In genomic region chr2:181242314-181242665, GRCm38 (mm10) we compare ENCODE assay signal across 9 mouse cellular contexts. TPM values are rescaled to one million over a fixed set of nuclear protein-coding genes. Genes with fewer than 3 reads are reported as not detected.
DNase-seq lines count a peak whose midpoint lies in the region; ATAC-seq and TF ChIP-seq lines count a peak whose summit lies in the region.
"Had no signal": no experiment of that assay in that cellular context is flagged by ENCODE, and none has a peak within 500 bp of the region (broad histone marks: within the 10 kb centered on the region; RNA-seq: fewer than 3 reads in every experiment).

No protein-coding gene starts in this region.

- no peaks in the 10 kb centered on the region for H3K9me3 ChIP-seq in heart, embryonic 14.5 days (ENCODE audit: control insufficient read depth, low read length)
- H3K9me3 ChIP-seq in MEL (replicated peaks; ENCODE audit: insufficient read depth, low read length) = no peaks in the 10 kb centered on the region
- H3K9me3 ChIP-seq in heart, embryonic 15.5 days (replicated peaks) = no peaks in the 10 kb centered on the region
- H3K9me3 ChIP-seq in liver, embryonic 12.5 days (replicated peaks) = no peaks in the 10 kb centered on the region

- peak overlapping the region; percentile 71 for H3K4me2 ChIP-seq in heart, embryonic 14.5 days (ENCODE audit: low read length)
- H3K4me2 ChIP-seq in heart, embryonic 15.5 days = peak overlapping the region; percentile 79
- H3K4me2 ChIP-seq in liver, embryonic 12.5 days = peak overlapping the region; percentile 82

- no peak for TF ChIP-seq RAD21 in MEL (IDR thresholded peaks at IDR 0.05; ENCODE audit: low read depth, low read length)

- H3K79me2 ChIP-seq in MEL (ENCODE audit: control insufficient read depth, insufficient read depth, low read length, poor library complexity) = peaks cover 7% of the 10 kb centered on the region; the same call in 1 of the 2 replicates

- intact Hi-C loops in heart, postnatal 10 days (cut with DNase I) = loop anchor here (5.0 kb wide), 1 partner anchor 55 kb away; the partner anchor contains the start of gene Ppdpf
- intact Hi-C loops in left cerebral cortex, postnatal 14 days (cut with DNase I) = no loop called here

- H3K36me3 ChIP-seq in heart, embryonic 14.5 days (ENCODE audit: control insufficient read depth, insufficient read depth, low read length) = peaks cover 8% of the 10 kb centered on the region; the same call in 1 of the 2 replicates
- H3K36me3 ChIP-seq in MEL (ENCODE audit: control insufficient read depth in 1 of 2, insufficient read depth in 2 of 2, low read length in 2 of 2) = peaks cover 0 to 17% of the 10 kb centered on the region in 2 experiments; a peak in 2 of 4 replicates
- no peaks in the 10 kb centered on the region for H3K36me3 ChIP-seq in heart, embryonic 15.5 days
- H3K36me3 ChIP-seq in liver, embryonic 12.5 days = peaks cover 26% of the 10 kb centered on the region
- H3K36me3 ChIP-seq in thymus, adult 2 months (ENCODE audit: control insufficient read depth, insufficient read depth, low read length) = peaks cover 16% of the 10 kb centered on the region

- H3K9ac ChIP-seq in heart, embryonic 14.5 days (ENCODE audit: low read length) = peak overlapping the region; percentile 77; the same call in 1 of the 2 replicates
- peak overlapping the region; percentile 70 for H3K9ac ChIP-seq in MEL (ENCODE audit: control insufficient read depth, low read depth, low read length, poor library complexity, severe bottlenecking)
- peak overlapping the region; percentile 64; the same call in 1 of the 2 replicates for H3K9ac ChIP-seq in heart, embryonic 15.5 days
- peak overlapping the region; percentile 79 for H3K9ac ChIP-seq in liver, embryonic 12.5 days

- DNase-seq in heart, postnatal 10 days = no peak
- no peak for DNase-seq in MEL (ENCODE audit: low read depth, low spot score)
- DNase-seq in thymus, adult 2 months = no peak
- no peak for DNase-seq in left cerebral cortex, postnatal 14 days (ENCODE audit: low spot score in 2 of 2)

- no peak for TF ChIP-seq CTCF in MEL (IDR thresholded peaks at IDR 0.05 in 2 of 3, conservative IDR thresholded peaks at IDR 0.05 in 1 of 3; ENCODE audit: control insufficient read depth in 1 of 3, insufficient read depth in 1 of 3, low read depth in 2 of 3, low read length in 3 of 3, poor library complexity in 1 of 3, severe bottlenecking in 1 of 3)
- TF ChIP-seq CTCF in thymus, adult 2 months (IDR thresholded peaks at IDR 0.05; ENCODE audit: borderline replicate concordance, control insufficient read depth, extremely low read depth, insufficient read depth, low read length, poor library complexity) = no peak

- no peak overlapping the region for H3K27ac ChIP-seq in heart, embryonic 14.5 days (replicated peaks in 1 of 2; ENCODE audit: control insufficient read depth in 1 of 2, insufficient read depth in 1 of 2, low read depth in 2 of 2, low read length in 2 of 2)
- H3K27ac ChIP-seq in MEL (ENCODE audit: control insufficient read depth, low read depth, low read length) = no peak overlapping the region
- no peak overlapping the region for H3K27ac ChIP-seq in heart, embryonic 15.5 days
- H3K27ac ChIP-seq in liver, embryonic 12.5 days = no peak overlapping the region
- H3K27ac ChIP-seq in thymus, adult 2 months (ENCODE audit: control insufficient read depth, insufficient read depth, low read length) = no peak overlapping the region

- TF ChIP-seq POLR2A in MEL (IDR thresholded peaks at IDR 0.05; ENCODE audit: control insufficient read depth in 1 of 2, insufficient read depth in 1 of 2, low read depth in 1 of 2, low read length in 2 of 2, poor library complexity in 1 of 2) = no peak
- TF ChIP-seq POLR2A in thymus, adult 2 months (IDR thresholded peaks at IDR 0.05; ENCODE audit: control insufficient read depth, extremely low read depth, insufficient read depth, low read length, poor library complexity) = no peak

- WGBS in heart, embryonic 14.5 days = 70% methylated on average over 3 of the region's 3 CpGs
- WGBS in heart, embryonic 15.5 days = 70% methylated on average over 3 of the region's 3 CpGs
- WGBS in liver, embryonic 12.5 days (ENCODE audit: insufficient replicate concordance) = 60% methylated on average over 3 of the region's 3 CpGs
- 64% methylated on average over 3 of the region's 3 CpGs for whole genome bisulfite sequencing in thymus, adult 2 months

- no peaks in the 10 kb centered on the region for H3K27me3 ChIP-seq in heart, embryonic 14.5 days (ENCODE audit: control insufficient read depth, insufficient read depth, low read length)
- no peaks in the 10 kb centered on the region for H3K27me3 ChIP-seq in MEL (ENCODE audit: control insufficient read depth in 1 of 2, insufficient read depth in 2 of 2, low read length in 2 of 2)
- H3K27me3 ChIP-seq in heart, embryonic 15.5 days = no peaks in the 10 kb centered on the region
- 0 out of 2 replicates have a peak, but pooled peaks cover 5% of the 10 kb centered on the region for H3K27me3 ChIP-seq in liver, embryonic 12.5 days (replicated peaks)
- H3K27me3 ChIP-seq in thymus, adult 2 months (ENCODE audit: control insufficient read depth, insufficient read depth, low read length) = no peaks in the 10 kb centered on the region

- TF ChIP-seq EP300 in MEL (IDR thresholded peaks at IDR 0.05; ENCODE audit: low read depth in 1 of 2, low read length in 2 of 2) = no peak

- peaks cover 0 to 4% of the 10 kb centered on the region in 2 experiments; a peak in 1 of 4 replicates for H3K4me1 ChIP-seq in heart, embryonic 14.5 days (ENCODE audit: control insufficient read depth in 2 of 2, insufficient read depth in 2 of 2, low read length in 2 of 2)
- peaks cover 2 to 15% of the 10 kb centered on the region in 2 experiments for H3K4me1 ChIP-seq in MEL (ENCODE audit: control insufficient read depth in 1 of 2, insufficient read depth in 2 of 2, low read length in 2 of 2)
- peaks cover 15% of the 10 kb centered on the region; the same call in 1 of the 2 replicates for H3K4me1 ChIP-seq in heart, embryonic 15.5 days (replicated peaks)
- peaks cover 42% of the 10 kb centered on the region for H3K4me1 ChIP-seq in liver, embryonic 12.5 days
- H3K4me1 ChIP-seq in thymus, adult 2 months (replicated peaks; ENCODE audit: control insufficient read depth, insufficient read depth, low read length) = peaks cover 31% of the 10 kb centered on the region

- ATAC-seq in heart, embryonic 14.5 days (ENCODE audit: insufficient number of reproducible peaks, insufficient read depth, low FRiP score, low read depth) = no peak
- no peak for ATAC-seq in heart, embryonic 15.5 days (replicated peaks; ENCODE audit: insufficient number of reproducible peaks, insufficient read depth, low FRiP score, low read depth)
- no peak for ATAC-seq in liver, embryonic 12.5 days
- ATAC-seq in inflammation-experienced regulatory T-cells, adult 6 months = no peak

- H3K4me3 ChIP-seq in heart, embryonic 14.5 days (ENCODE audit: control insufficient read depth in 1 of 2, insufficient read depth in 1 of 2, low read depth in 1 of 2, low read length in 2 of 2) = peak overlapping the region; percentile 55 to 59
- H3K4me3 ChIP-seq in MEL (ENCODE audit: control insufficient read depth in 1 of 2, insufficient read depth in 1 of 2, low read depth in 2 of 2, low read length in 2 of 2) = peak overlapping the region; percentile 98 to 100
- H3K4me3 ChIP-seq in heart, embryonic 15.5 days = peak overlapping the region; percentile 66
- H3K4me3 ChIP-seq in liver, embryonic 12.5 days = peak overlapping the region; percentile 72
- no peak overlapping the region for H3K4me3 ChIP-seq in thymus, adult 2 months (ENCODE audit: control insufficient read depth, insufficient read depth, low read length)

RNA-seq across cellular contexts. Expression of gene Helz2, which starts 0.5 kb away (rescaled TPM):
- polyA plus RNA-seq in heart, embryonic 14.5 days (2014; fragmentation: Nextera tagmentation; extraction: Ambion mirVana) = 1.3 and 1.6 TPM in 2 replicates
- 10 to 100 TPM in 1 of 2 experiments, 1 to 10 TPM in 1; 9.3 to 10.2 TPM for total RNA-seq in heart, postnatal 10 days (2021)
- total RNA-seq in MEL (2012; rRNA removed) = 6.2 and 6.3 TPM in 2 replicates
- polyA plus RNA-seq in MEL (2012; ENCODE audit: insufficient read depth in 1 of 2, insufficient read length in 2 of 2, low read depth in 1 of 2, low replicate concordance in 2 of 2, missing spikeins in 1 of 2) = 10 to 100 TPM in 1 of 2 experiments, not detected in 1; 12.0 TPM
- polyA plus RNA-seq in heart, embryonic 15.5 days (2015; fragmentation: Nextera tagmentation; extraction: Ambion mirVana) = 0.87 and 1.9 TPM in 2 replicates
- 1.7 and 1.8 TPM in 2 replicates for polyA plus RNA-seq in liver, embryonic 12.5 days (2016; fragmentation: Nextera tagmentation; extraction: Ambion mirVana)
- 106 and 116 TPM in 2 replicates for polyA plus RNA-seq in thymus, adult 2 months (2012; rRNA removed)
- 1 to 10 TPM; 1.8 to 2.1 TPM for total RNA-seq in left cerebral cortex, postnatal 14 days (2021)
- polyA plus RNA-seq in inflammation-experienced regulatory T-cells, adult 6 months (2017; shearing (Covaris generic)) = 10 to 100 TPM; 15.5 to 19.9 (median 17.9) TPM

RNA-seq across cellular contexts. Expression of gene Fndc11, which starts 22.5 kb away (rescaled TPM):
- polyA plus RNA-seq in heart, embryonic 14.5 days (2014; fragmentation: Nextera tagmentation; extraction: Ambion mirVana) = not detected in 2 replicates
- under 1 TPM in 1 of 2 experiments, not detected in 1; 0.30 TPM for total RNA-seq in heart, postnatal 10 days (2021)
- total RNA-seq in MEL (2012; rRNA removed) = not detected in 2 replicates
- not detected for polyA plus RNA-seq in MEL (2012; ENCODE audit: insufficient read depth in 1 of 2, insufficient read length in 2 of 2, low read depth in 1 of 2, low replicate concordance in 2 of 2, missing spikeins in 1 of 2)
- polyA plus RNA-seq in heart, embryonic 15.5 days (2015; fragmentation: Nextera tagmentation; extraction: Ambion mirVana) = 0.10 TPM in 1 of 2 replicates, not detected in the other
- polyA plus RNA-seq in liver, embryonic 12.5 days (2016; fragmentation: Nextera tagmentation; extraction: Ambion mirVana) = 0.11 and 0.26 TPM in 2 replicates
- polyA plus RNA-seq in thymus, adult 2 months (2012; rRNA removed) = 0.85 and 0.88 TPM in 2 replicates
- total RNA-seq in left cerebral cortex, postnatal 14 days (2021) = not detected
- 1 to 10 TPM in 1 of 3 experiments, under 1 TPM in 2; 0.34 to 1.6 (median 0.53) TPM for polyA plus RNA-seq in inflammation-experienced regulatory T-cells, adult 6 months (2017; shearing (Covaris generic))
- total RNA-seq: monocyte, adult 5-6 weeks had no signal

RNA-seq across cellular contexts. Expression of gene Srms, which starts 29.3 kb away (rescaled TPM):
- 0.08 and 0.09 TPM in 2 replicates for polyA plus RNA-seq in heart, embryonic 14.5 days (2014; fragmentation: Nextera tagmentation; extraction: Ambion mirVana)
- under 1 TPM; 0.17 to 0.25 TPM for total RNA-seq in heart, postnatal 10 days (2021)
- not detected in 2 replicates for total RNA-seq in MEL (2012; rRNA removed)
- polyA plus RNA-seq in MEL (2012; ENCODE audit: insufficient read depth in 1 of 2, insufficient read length in 2 of 2, low read depth in 1 of 2, low replicate concordance in 2 of 2, missing spikeins in 1 of 2) = under 1 TPM in 1 of 2 experiments, not detected in 1; 0.04 TPM
- 0.09 and 0.10 TPM in 2 replicates for polyA plus RNA-seq in heart, embryonic 15.5 days (2015; fragmentation: Nextera tagmentation; extraction: Ambion mirVana)
- 0.07 and 0.29 TPM in 2 replicates for polyA plus RNA-seq in liver, embryonic 12.5 days (2016; fragmentation: Nextera tagmentation; extraction: Ambion mirVana)
- polyA plus RNA-seq in thymus, adult 2 months (2012; rRNA removed) = 0.71 and 0.86 TPM in 2 replicates
- total RNA-seq in left cerebral cortex, postnatal 14 days (2021) = under 1 TPM; 0.30 to 0.35 TPM
- polyA plus RNA-seq in inflammation-experienced regulatory T-cells, adult 6 months (2017; shearing (Covaris generic)) = under 1 TPM in 2 of 3 experiments, not detected in 1; 0.19 to 0.35 TPM

RNA-seq across cellular contexts. Expression of gene Ptk6, which starts 39.7 kb away (rescaled TPM):
- not detected in 2 replicates for polyA plus RNA-seq in heart, embryonic 14.5 days (2014; fragmentation: Nextera tagmentation; extraction: Ambion mirVana)
- total RNA-seq in heart, postnatal 10 days (2021) = not detected
- not detected in 2 replicates for total RNA-seq in MEL (2012; rRNA removed)
- polyA plus RNA-seq in MEL (2012; ENCODE audit: insufficient read depth in 1 of 2, insufficient read length in 2 of 2, low read depth in 1 of 2, low replicate concordance in 2 of 2, missing spikeins in 1 of 2) = not detected
- 0.05 TPM in 1 of 2 replicates, not detected in the other for polyA plus RNA-seq in heart, embryonic 15.5 days (2015; fragmentation: Nextera tagmentation; extraction: Ambion mirVana)
- polyA plus RNA-seq in liver, embryonic 12.5 days (2016; fragmentation: Nextera tagmentation; extraction: Ambion mirVana) = 0.04 TPM in 1 of 2 replicates, not detected in the other
- 0.22 and 0.32 TPM in 2 replicates for polyA plus RNA-seq in thymus, adult 2 months (2012; rRNA removed)
- total RNA-seq in left cerebral cortex, postnatal 14 days (2021) = under 1 TPM in 1 of 2 experiments, not detected in 1; 0.08 TPM
- polyA plus RNA-seq in inflammation-experienced regulatory T-cells, adult 6 months (2017; shearing (Covaris generic)) = under 1 TPM in 1 of 3 experiments, not detected in 2; 0.09 TPM

RNA-seq across cellular contexts. Expression of gene Gmeb2, which starts 45.5 kb away (rescaled TPM):
- 9.1 and 9.9 TPM in 2 replicates for polyA plus RNA-seq in heart, embryonic 14.5 days (2014; fragmentation: Nextera tagmentation; extraction: Ambion mirVana)
- 10 to 100 TPM; 12.3 to 15.3 TPM for total RNA-seq in heart, postnatal 10 days (2021)
- total RNA-seq in MEL (2012; rRNA removed) = 8.2 and 8.3 TPM in 2 replicates
- polyA plus RNA-seq in MEL (2012; ENCODE audit: insufficient read depth in 1 of 2, insufficient read length in 2 of 2, low read depth in 1 of 2, low replicate concordance in 2 of 2, missing spikeins in 1 of 2) = 10 to 100 TPM in 1 of 2 experiments, not detected in 1; 16.9 TPM
- 7.4 and 9.5 TPM in 2 replicates for polyA plus RNA-seq in heart, embryonic 15.5 days (2015; fragmentation: Nextera tagmentation; extraction: Ambion mirVana)
- 13.0 and 14.4 TPM in 2 replicates for polyA plus RNA-seq in liver, embryonic 12.5 days (2016; fragmentation: Nextera tagmentation; extraction: Ambion mirVana)
- polyA plus RNA-seq in thymus, adult 2 months (2012; rRNA removed) = 60.8 and 62.4 TPM in 2 replicates
- total RNA-seq in left cerebral cortex, postnatal 14 days (2021) = 10 to 100 TPM; 18.3 to 20.0 TPM
- 10 to 100 TPM in 2 of 3 experiments, 1 to 10 TPM in 1; 9.1 to 12.8 (median 11.0) TPM for polyA plus RNA-seq in inflammation-experienced regulatory T-cells, adult 6 months (2017; shearing (Covaris generic))
